Mouse (Mus musculus) adrenal gland, postnatal 36 days (tissue): ENCODE data around the gene Adamtsl5. TPM values are rescaled to one million over a fixed set of nuclear protein-coding genes. Genes with fewer than 3 reads are reported as not detected.
"Not testable (repeated sequence)": the region's sequence is repeated elsewhere in the genome, so short reads cannot be mapped to it uniquely, and the experiment has no call there.

Experiments used
- DNase-seq, 2 experiments: peaks; one replicate each; pipeline ENCODE4 v3.0.0; 2021; ENCODE audit warnings: mixed read lengths in 1 of 2
- total RNA-seq, 2 experiments: library from RNA; stranded (reverse); gene quantifications; 2 replicates each; pipeline ENCODE4 v1.2.3; 2021

Adamtsl5 gene
- total RNA-seq, 2 experiments from 2014 or later: 7.3 to 7.7 TPM

DNA sequence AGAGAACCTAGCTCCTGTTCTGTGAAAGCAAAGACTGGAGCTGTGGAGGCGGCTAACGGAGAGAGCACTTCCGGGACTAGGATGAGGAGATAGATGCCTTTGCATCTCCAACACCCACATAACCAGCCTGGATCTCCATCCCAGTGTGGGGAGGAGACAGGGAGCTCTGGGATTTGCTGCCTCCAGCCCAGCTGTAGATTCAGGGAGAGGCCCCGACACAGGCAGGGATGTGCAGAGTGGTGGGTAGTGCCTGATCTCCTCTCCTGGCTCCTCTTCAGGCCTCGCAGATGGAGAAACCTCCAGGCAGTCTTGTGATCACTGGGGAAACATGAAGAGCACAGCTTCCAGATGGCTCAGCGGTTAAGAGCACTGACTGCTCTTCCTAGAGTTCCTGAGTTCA is 24.5 kb upstream of the Adamtsl5 start:
- no peak for DNase-seq

DNA sequence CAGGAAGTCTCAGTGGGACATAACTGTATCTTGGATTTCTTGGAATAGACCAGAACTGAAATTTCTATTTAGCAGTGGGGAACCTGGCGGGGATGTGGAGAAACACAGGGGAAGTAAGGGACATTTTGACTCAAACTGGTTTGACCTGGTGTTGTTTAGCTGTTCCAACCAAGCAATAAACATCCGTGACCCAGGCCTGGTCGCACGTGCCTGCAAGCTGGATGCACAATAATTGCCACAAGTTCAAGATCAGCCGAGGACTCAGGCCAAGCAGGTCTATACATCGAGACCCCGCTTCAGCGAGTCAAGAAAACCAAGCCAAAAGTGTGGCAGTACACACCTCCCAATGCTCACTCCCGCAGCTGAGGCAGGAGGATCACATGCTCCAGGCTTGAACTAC is 23.8 kb upstream of the Adamtsl5 start:
- no peak for DNase-seq

DNA sequence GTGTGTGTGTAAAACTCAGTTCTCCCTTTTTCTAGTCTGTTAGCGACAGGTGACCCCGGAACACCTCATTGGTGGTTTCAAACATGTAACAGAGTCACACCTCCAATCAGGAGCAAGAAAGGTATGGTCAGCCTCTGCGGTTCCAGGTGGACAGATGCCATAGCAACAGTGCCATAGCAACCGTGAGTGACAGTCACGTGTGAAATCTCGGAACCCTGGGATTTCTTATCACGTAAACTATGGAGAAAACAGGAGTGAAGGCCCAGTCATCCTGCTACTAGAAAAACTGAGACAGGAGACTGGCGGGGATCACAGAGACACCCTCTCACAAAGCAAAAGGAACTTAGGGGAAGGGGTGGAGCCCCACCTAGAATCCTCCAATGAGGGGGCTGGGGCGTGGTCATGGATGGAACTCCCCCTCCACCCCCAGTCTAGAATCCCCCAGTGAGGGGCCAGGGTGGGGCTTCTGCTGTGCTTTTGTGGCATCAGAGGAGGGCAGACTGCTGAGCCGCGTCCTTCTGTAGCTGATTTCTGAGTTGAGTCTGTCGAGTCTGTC is 23.3 kb upstream of the Adamtsl5 start:
- DNase-seq: peak in 1 of 2 experiments; percentile 47

DNA sequence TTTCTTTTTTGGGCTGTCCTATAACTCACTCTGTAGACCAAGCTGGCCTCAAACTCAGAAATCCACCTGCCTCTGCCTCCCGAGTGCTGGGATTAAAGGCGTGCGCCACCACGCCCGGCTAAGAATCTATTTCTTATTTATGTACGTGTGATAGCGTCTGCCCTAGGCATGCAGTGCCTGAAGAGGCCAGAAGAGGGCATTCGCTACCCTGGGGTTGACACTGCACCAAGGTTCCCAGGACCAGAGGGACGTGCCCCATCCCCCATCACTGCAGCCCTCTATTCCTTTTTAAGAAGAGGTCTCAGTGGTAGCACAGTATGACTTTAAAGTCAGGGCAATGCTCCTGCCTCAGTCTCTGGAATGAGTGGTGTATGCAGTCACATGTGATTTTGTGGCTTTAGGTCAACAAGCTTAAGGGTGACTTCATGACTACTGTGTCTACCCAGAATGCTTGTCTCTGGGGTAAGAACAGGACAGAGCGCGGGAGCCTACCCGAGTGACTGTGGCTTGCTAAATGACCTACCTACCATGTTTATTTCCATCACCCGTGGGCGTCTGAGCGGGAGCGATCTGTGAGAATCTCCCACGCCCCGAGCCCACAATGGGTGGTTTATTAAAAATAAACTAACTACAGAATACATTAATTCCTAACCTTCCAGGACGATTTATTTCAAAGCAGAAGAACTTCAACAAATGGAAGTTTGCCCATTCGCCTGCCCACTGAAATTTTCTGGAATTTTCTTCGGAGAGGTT is 22.0 kb upstream of the Adamtsl5 start:
- peak in 1 of 2 experiments; percentile 41 for DNase-seq

DNA sequence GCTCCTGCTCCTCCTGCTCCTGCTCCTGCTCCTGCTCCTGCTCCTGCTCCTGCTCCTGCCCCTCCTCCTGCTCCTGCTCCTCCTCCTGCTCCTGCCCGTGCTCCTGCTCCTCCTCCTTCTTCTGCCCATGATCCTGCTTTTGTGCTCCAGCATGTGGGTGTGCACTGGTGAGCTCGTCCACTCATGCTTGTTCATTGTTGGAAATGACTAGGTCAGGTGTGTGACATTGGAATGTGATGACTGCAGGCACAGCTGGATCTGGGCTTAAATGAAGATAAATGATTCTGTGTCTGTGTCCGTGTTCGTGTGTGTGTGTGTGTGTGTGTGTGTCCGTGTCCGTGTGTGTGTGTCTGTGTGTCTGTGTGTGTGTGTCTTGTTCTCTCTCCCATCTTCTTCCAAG is 20.2 kb upstream of the Adamtsl5 start:
- DNase-seq: no peak

DNA sequence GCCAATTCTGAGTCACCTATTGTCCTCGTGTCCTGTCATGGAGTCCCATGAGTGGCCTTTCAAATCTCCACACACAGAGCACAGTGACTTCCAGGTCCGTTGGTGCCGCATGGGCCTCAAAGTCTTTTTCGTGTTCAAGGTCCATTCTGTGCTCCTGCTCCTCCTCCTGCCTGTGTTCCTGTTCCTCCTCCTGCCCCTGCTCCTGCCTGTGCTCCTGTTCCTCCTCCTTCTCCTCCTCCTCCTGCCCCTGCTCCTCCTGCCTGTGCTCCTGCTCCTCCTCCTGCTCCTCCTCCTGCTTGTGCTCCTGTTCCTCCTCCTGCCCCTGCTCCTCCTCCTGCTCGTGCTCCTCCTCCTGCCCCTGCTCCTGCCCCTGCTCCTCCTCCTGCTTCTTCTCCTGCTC is 19.7 kb upstream of the Adamtsl5 start:
- DNase-seq: no peak

DNA sequence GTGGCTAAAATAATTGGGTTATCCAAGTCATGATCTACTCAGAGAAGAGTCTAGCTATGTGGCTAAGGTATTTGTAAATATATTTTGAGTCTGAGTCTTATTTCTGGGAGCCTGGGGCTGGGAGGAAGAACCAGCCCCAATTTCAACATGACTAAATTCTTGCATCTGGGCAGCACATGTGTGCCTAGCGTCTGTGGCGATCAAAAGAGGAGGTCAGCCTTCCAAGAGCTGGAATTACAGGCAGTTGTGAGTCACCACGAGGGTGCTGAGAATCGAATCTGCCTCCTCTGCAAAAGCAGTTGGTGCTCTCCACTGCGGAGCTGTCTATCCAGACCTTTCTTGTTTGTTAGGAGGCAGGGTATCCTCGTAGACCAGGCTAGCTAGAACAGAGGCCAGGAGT is 17.5 kb upstream of the Adamtsl5 start:
- DNase-seq: no peak

DNA sequence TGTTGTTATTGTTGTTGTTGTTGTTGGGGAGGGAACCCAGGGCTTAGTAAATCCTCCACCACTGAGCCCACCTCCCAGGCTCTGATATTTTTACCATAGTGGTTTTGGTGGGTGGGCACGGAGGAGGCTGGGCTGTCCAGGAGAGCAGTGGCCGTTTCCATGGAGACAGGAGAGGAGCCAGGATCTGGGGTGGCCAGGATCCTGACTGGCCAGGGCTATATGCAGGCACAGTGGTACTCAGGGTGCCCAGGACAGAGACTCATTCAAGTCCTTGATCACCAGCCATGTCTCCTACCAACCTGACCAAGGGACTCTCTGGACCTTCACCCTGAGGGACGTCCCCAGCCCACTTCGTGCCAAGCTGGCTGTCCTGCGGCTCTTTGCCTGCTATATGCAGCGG is 15.5 kb upstream of the Adamtsl5 start:
- no peak for DNase-seq

DNA sequence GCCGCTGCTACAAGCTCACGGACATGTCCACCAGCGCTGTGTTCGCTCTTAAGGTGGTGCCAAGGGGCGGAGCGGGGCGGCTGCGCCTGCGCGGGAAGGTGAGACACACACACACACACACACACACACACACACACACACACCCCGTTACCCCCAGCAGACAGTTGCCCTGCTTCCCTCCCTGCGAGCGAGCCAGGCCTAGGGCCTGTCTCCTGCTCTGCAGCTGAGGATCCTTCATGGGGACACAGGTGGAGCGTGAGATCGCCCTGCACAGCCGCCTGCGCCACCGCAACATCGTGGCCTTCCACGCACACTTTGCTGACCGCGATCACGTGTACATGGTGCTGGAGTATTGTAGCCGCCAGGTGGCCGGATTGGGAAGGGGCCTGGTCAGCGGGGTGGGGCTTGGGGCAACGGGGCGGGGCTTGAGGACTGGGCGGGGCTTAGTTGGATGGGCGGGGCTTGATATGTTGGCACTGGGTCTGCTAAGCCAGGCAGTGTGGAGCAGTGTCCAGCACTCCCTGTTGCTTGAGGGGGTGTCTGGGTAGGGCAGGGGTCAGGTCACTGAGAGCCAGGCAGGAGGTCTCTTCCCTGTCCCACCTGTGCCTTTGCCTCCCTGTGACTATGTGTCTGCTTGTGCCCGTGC is 9.9 kb upstream of the Adamtsl5 start:
- peak; percentile 53 to 57 for DNase-seq

DNA sequence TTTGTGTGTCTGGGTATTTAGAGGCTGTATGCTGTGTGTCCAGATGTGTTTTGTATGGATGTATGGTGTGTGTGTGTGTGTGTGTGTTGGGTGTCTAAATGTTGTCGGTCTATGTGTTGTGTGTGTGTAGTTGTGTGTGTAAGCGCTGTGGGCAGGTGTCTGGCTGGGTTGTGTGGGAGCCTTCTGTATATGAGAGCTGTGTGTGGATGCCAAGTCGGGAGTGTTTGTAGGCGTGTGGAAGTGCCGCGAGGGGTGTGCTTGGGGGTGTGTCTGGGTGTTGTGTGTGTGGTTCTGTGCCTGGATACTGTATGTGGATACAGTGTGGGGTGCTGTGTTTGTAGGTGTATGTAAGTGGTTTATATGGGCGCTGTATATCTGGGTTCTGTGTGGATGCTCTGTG is 9.1 kb upstream of the Adamtsl5 start:
- DNase-seq: no peak

DNA sequence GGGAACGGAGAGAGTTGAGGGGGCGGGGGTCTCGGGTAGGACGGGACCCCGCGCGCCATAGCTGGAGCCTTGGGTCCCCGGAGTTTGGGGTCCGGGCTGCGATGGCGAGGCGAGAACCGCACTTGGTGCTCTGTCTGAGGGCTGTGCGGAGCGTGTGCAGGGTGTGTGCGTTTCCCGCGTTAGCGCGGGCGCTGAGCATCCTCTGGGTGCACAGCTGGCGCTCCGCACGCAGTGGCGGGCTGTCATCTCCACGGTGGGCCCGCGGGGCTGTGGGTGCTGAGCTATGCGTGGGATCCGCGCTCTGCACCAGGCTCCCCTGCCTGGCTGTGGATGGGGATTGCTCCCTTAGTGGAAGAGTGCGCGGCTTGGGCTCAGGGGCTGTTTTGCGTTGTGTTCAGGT is 8.5 kb upstream of the Adamtsl5 start:
- no peak for DNase-seq

DNA sequence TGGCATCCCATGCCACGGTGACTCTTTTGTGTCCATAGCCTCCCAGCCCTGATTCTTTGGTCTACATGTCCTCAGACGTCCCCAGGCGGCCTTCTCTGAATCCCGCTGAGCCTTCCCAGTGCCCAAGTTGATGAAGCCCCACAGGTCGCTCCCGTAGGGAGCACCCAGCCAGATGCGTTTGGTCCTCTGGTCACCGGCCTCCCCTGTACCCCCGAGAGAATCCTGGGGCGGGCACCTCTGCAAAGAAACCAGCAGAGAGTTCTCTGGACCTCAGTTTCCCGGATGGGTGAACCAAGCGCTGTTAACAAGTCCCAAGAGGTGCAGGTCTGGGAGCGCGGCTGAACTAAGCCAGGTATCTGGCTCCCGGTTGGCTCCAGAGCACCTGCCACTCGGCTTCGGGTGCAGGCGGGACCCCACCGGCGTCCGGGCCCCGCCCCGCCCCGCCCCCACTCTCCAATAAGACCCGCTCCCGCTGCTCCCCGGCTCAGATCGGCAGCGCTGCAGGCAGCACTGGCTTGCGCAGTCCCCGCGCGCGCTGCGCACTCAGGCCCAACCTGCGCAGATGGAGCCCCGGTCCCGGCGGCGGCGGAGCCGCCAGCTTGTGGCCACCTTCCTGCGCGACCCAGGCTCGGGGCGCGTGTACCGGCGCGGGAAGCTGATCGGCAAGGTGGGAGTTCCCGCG is 7.9 kb upstream of the Adamtsl5 start, which contains the start of gene Plk5:
Gene Plk5 (plus strand): TSS at position 459 of the 682 bp plus-strand sequence.
- no peak for DNase-seq

DNA sequence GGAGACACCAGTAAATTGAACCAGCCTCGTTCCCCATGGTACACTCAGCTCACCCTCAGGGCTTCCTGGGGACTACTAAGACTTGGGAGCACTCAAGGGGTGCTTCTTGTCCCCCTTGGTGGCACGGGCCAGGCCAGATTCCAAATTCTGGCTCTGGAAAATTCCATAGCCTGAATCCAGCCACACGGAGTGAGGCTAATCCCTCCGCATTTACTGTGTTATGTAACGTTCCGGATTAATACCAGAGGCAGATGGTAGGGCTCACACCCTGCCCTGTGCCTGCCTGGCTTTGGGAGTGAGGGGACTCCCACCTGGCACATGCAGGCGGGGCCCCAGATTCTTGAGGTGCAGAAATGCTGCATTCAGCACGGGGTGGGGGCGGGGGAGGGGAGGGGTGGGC is 7.2 kb upstream of the Adamtsl5 start:
- no peak for DNase-seq

DNA sequence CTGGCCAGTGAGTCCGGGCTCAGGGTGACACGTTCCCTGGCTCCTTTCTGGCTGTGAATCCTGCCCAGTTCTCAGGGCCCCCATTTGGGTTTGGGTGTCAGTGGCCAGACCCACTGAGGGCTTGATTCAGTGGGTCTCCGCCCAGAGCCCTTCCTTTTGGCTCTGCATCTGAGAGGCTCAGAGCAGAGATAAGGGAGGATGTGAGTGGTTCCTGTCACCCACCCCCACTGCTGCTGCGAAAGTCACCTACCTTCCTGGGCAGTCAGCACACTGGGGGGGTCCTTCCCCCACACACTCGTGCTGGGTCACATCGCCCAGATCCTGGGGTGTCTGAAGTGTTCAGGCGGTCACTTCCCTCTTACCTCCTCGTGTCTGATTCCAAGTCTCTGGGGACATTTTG is 4.5 kb upstream of the Adamtsl5 start:
- no peak for DNase-seq

DNA sequence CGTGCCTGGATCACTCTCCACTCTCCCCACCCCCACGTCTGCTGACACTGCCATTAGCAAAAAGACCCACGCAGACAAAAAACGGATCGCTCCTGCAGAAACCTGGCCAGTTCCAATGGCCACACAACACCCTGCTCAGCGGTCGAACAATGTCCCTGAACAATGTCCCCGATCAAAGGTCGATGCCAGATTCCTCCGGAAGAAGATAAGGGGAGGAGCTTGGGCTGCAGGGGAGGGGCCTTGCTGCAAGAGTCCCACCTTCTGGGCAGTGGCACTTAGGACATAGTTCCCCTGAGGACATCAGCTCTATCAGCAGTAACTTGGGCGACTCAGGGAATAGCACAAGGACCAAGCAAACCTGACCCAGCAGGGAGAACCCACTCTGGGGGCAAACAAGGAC is 3.7 kb upstream of the Adamtsl5 start:
- no peak for DNase-seq

DNA sequence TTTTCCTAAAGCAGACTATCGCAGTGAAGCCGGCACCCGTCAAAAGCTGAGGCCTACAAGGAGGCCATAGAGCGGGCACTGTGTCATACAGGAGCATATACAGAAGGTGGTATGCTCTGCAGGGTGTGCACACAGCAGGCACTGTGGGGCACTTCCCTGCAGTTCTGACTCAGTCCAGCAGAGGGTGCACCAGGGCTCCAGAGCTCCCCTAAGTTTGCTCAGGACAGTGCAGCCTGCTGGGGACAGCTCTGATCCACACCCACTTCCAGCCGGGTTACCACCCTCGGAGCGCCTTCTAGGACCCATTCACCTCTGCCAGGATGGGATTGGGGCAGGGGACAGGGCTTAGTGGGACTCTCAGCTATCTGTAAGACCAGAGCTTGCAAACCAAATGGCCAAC is 2.1 kb upstream of the Adamtsl5 start:
- peak; percentile 88 to 91 for DNase-seq

DNA sequence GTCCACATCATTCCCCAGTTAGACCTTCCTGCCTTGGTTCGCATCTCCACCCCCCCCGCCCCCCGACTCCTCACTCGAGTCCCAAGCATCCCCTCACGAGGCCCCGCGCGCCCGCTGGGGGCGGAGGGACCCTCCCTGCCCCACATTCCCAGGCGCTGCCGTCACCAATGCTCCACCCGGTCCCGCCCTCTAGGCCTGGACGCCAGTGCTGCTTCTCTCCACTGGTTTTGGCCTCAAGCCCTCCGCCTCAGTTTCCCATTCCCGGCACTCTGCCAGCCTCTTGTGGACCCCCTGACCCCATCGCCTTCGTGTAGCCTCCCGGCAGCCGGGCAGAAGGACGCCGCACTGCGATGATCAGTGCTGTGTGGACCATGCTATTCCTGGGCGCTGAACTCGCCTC is 769 bp upstream of the Adamtsl5 start:
- no peak for DNase-seq

DNA sequence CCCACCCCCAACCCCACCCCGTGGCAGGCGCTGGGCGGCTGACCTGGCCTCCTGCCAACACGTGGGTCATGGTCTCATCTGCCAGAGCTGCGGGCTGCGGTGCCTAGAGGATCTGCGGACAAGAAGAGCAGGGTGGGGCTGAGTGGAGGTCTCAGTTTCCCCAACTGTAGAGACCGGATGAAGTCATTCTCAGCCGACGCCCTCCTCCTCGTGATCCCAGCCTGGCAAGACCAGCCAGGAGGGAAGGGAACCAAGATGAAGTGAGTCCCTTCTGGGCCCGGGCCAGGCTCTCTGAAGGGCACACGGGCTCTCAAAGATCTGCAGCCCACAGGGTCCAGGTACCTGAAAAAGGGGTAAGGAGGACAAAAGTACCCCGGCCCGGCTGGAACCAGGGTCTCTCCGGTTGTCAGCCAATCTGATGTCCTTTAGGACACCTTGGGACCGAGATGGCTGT is 671 bp downstream of the Adamtsl5 start:
- DNase-seq: no peak

DNA sequence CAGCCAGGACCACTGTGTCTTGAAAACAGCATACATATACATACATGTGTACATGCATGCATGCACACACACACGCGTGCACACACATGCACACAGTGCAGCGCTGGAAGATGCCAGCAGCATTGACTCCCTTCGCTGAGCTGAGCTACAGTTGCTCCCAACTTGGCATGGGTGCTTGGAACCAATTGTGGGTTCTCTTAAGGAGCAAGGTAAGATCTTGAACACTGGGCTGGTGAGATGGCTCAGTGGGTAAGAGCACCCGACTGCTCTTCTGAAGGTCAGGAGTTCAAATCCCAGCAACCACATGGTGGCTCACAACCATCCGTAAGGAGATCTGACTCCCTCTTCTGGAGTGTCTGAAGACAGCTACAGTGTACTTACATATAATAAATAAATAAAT is 2.3 kb downstream of the Adamtsl5 start:
- DNase-seq: not testable (repeated sequence)

DNA sequence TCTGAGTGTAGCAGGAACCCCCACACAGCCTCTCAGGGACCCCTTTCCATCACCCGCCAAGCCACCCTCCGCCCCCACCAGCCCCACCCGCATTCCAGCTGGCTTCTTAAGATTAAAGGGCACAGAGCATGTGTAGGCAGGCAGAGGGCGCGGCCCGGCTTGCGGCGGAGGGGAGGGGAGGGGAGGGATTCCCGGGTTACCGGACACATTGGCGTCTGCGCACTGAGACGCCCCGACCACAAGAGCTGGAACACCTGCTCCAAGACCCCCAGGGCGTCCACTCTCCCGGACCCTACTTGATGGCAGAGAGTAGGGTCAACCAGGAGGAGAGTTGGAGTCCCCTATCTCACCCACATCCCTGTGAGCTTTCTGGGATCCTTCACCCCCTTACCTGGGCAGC is 3.1 kb downstream of the Adamtsl5 start:
- no peak for DNase-seq

DNA sequence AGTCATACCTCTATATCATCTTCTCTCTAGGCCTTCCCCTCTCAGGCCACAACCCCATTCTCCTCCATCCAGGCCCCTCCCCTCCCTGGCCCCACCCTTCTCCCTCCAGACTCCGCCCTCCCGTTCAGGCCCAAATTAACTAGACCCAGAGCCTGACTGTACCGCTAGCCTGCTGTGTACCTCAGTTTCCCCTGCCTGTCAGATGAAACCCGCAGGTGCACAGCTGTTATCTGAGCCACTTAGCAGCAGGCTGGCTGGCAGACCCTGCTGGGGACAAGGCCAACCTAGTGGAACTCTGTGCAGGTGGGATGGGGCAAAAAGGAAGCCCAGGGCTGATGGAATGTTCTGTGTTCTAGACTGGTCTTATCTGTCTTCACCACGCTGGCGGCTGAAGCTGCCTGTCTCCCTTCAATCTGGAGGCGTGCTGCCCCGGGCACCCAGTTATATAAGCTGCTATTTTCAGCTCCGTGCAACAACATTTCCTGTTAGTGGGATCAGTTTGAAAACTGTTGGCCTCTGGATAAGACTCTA is 4.0 kb downstream of the Adamtsl5 start:
- no peak for DNase-seq

DNA sequence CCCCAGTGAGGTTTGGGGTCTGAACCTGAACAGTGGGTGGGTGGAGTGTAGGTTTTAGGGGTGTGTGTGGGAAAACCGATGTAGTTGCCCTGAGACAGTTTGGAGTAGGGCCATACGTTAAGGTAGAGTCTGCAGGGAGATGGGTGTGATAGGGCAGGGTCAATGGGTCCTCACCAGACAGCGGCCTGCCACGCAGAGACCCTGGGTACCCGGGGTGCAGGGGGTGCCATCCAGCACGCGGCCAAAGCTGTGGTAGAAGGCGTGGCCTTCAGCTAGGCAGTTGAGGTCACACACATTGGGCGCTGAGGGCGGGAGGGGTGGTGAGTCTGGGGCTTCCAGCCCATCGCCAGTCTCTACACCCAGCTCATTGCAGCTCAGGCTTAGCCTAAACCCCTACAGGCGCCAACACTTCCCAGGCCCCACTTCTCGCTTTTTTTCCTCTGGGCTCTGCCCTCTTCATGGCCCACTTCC is 4.8 kb downstream of the Adamtsl5 start:
- no peak for DNase-seq
